Mouse (Mus musculus) left cerebral cortex, adult 11 months (tissue): Measurements from ENCODE around the gene Krtap4-16.
"Not testable (repeated sequence)": the region's sequence is repeated elsewhere in the genome, so short reads cannot be mapped to it uniquely, and the experiment has no call there.

Experiments
- DNase-seq: peaks from one replicate; pipeline ENCODE4 v3.0.0; 2022; ENCODE audit warnings: low spot score

The Krtap4-16 gene

GRCm38 (mm10) chr11:99851508-99851907 is at the start of gene Krtap4-16:
Gene Krtap4-16 (minus strand): TSS chr11:99851608.
- DNase-seq: no peak

GRCm38 (mm10) chr11:99878887-99879286 is 27.5 kb upstream of the Krtap4-16 start, which contains the start of gene Gm11567:
Gene Gm11567 (plus strand): TSS chr11:99879187.
- DNase-seq: not testable (repeated sequence)

GRCm38 (mm10) chr11:99873089-99873488 is 21.7 kb upstream of the Krtap4-16 start, which contains the start of gene Krtap9-1:
Gene Krtap9-1 (plus strand): TSS chr11:99873389.
- DNase-seq: not testable (repeated sequence)

- not testable (repeated sequence) for DNase-seq
These were observed 12.8 kb upstream of the Krtap4-16 start, which contains the start of gene Gm11559 for GRCm38 (mm10) chr11:99864176-99864575. Gene Gm11559 (plus strand): TSS chr11:99864476.

GRCm38 (mm10) chr11:99858761-99859160 is 7.4 kb upstream of the Krtap4-16 start:
- no peak for DNase-seq

GRCm38 (mm10) chr11:99857617-99858016 is 6.2 kb upstream of the Krtap4-16 start, which contains the start of gene Gm11568:
Gene Gm11568 (plus strand): TSS chr11:99857917.
- no peak for DNase-seq

GRCm38 (mm10) chr11:99854121-99854520 is 2.7 kb upstream of the Krtap4-16 start:
- no peak for DNase-seq

- DNase-seq: no peak
These were observed 4.7 kb downstream of the Krtap4-16 start for GRCm38 (mm10) chr11:99846746-99847145.

GRCm38 (mm10) chr11:99842185-99842584 is 9.2 kb downstream of the Krtap4-16 start:
- DNase-seq: no peak

GRCm38 (mm10) chr11:99837966-99838365 is 13.4 kb downstream of the Krtap4-16 start, which contains the start of gene 2300003K06Rik:
Gene 2300003K06Rik (minus strand): TSS chr11:99838066.
- DNase-seq: no peak

GRCm38 (mm10) chr11:99815566-99815965 is 35.8 kb downstream of the Krtap4-16 start, which contains the start of gene Gm11564:
Gene Gm11564 (minus strand): TSS chr11:99815666.
- not testable (repeated sequence) for DNase-seq

GRCm38 (mm10) chr11:99809792-99810191 is 41.6 kb downstream of the Krtap4-16 start, which contains the start of gene Krtap4-13:
Gene Krtap4-13 (minus strand): TSS chr11:99809892.
- not testable (repeated sequence) for DNase-seq

GRCm38 (mm10) chr11:99804346-99804745 is 47.1 kb downstream of the Krtap4-16 start, which contains the start of gene Gm11554:
Gene Gm11554 (minus strand): TSS chr11:99804446.
- DNase-seq: not testable (repeated sequence)
